Mouse (Mus musculus) bone marrow macrophage, adult 2 months (primary cell): ENCODE measurements around the gene Wbp2. TPM values are rescaled to one million over a fixed set of nuclear protein-coding genes. Genes with fewer than 3 reads are reported as not detected.

Source experiments
- H3K27ac ChIP-seq: 2 replicates; pipeline ENCODE4 v1.5.1; 2012; ENCODE audit warnings: low read depth, low read length; ENCODE audit not compliant: insufficient read depth
- H3K4me1 ChIP-seq: 2 replicates; pipeline ENCODE4 v1.6.1; 2012; ENCODE audit warnings: low read length; ENCODE audit not compliant: control insufficient read depth, insufficient read depth
- H3K4me3 ChIP-seq: 2 replicates; pipeline ENCODE4 v1.5.1; 2012; ENCODE audit warnings: mild to moderate bottlenecking, low read length, moderate library complexity; ENCODE audit not compliant: insufficient read depth
- CTCF ChIP-seq: IDR thresholded peaks from 2 replicates; pipeline ENCODE4 v1.5.1; 2012; ENCODE audit warnings: low read depth, mild to moderate bottlenecking, low read length, moderate library complexity
- POLR2A ChIP-seq: IDR thresholded peaks from 2 replicates; pipeline ENCODE4 v1.6.1; 2012; ENCODE audit warnings: mild to moderate bottlenecking, low read depth, low read length, borderline replicate concordance
- polyA plus RNA-seq: library from polyadenylated mRNA; stranded (reverse); fragments of >200 nt; gene quantifications from 2 replicates; pipeline ENCODE4 v1.2.4, GENCODE M21; 2012; ENCODE audit not compliant: missing spikeins, insufficient read depth, insufficient read length

Wbp2 gene
- polyA plus RNA-seq, 1 experiment, result 155 TPM

- H3K4me1 ChIP-seq, result peaks cover 34% of the 10 kb centered on the region
- no peak overlapping the region for H3K4me3 ChIP-seq
- no peak overlapping the region for H3K27ac ChIP-seq
- TF ChIP-seq POLR2A (no peak), CTCF (no peak)
These were observed 4.8 kb upstream of the Wbp2 start for GRCm38 (mm10) chr11:116091591-116091990.

- Histone ChIP-seq H3K4me1 (peaks cover 36% of the 10 kb centered on the region), H3K27ac (no peak overlapping the region), H3K4me3 (no peak overlapping the region)
- TF ChIP-seq POLR2A (no peak), CTCF (no peak)
These were observed 2.8 kb upstream of the Wbp2 start for GRCm38 (mm10) chr11:116089545-116089944.

- Histone ChIP-seq H3K27ac (no peak overlapping the region), H3K4me3 (no peak overlapping the region), H3K4me1 (peaks cover 32% of the 10 kb centered on the region)
- TF ChIP-seq CTCF (no peak), POLR2A (no peak)
These were observed 2.1 kb upstream of the Wbp2 start for GRCm38 (mm10) chr11:116088741-116089394.

- Histone ChIP-seq H3K27ac (no peak overlapping the region), H3K4me1 (peaks cover 26% of the 10 kb centered on the region), H3K4me3 (no peak overlapping the region)
- TF ChIP-seq CTCF, result no peak
- no peak for TF ChIP-seq POLR2A
These were observed 1.4 kb upstream of the Wbp2 start for GRCm38 (mm10) chr11:116088188-116088587.

- TF ChIP-seq POLR2A (no peak), CTCF (peak; percentile 72)
- H3K4me1 ChIP-seq, result peaks cover 26% of the 10 kb centered on the region
These were observed 667 bp upstream of the Wbp2 start for GRCm38 (mm10) chr11:116087194-116088130.

GRCm38 (mm10) chr11:116084166-116084565 lies 2.6 kb downstream of the Wbp2 start:
- TF ChIP-seq POLR2A, result no peak
- no peak for TF ChIP-seq CTCF

More at GRCm38 (mm10) chr11:116087194-116088130, 667 bp upstream of the Wbp2 start:
- Histone ChIP-seq H3K4me3 (peak overlapping the region; percentile 62), H3K27ac (peak overlapping the region; percentile 79)

GRCm38 (mm10) chr11:116083096-116083672 lies 3.6 kb downstream of the Wbp2 start:
- H3K27ac ChIP-seq, result no peak overlapping the region
- TF ChIP-seq CTCF (no peak), POLR2A (no peak)
- peaks cover 21% of the 10 kb centered on the region for H3K4me1 ChIP-seq

More at GRCm38 (mm10) chr11:116084166-116084565, 2.6 kb downstream of the Wbp2 start:
- H3K27ac ChIP-seq, result no peak overlapping the region
- no peak overlapping the region for H3K4me3 ChIP-seq
- H3K4me1 ChIP-seq, result peaks cover 26% of the 10 kb centered on the region

GRCm38 (mm10) chr11:116081081-116081480 lies 5.7 kb downstream of the Wbp2 start:
- TF ChIP-seq POLR2A (no peak), CTCF (peak; percentile 41; the same call in 1 of the 2 replicates)
- H3K4me1 ChIP-seq, result peaks cover 17% of the 10 kb centered on the region
- H3K27ac ChIP-seq, result no peak overlapping the region
- H3K4me3 ChIP-seq, result no peak overlapping the region

More at GRCm38 (mm10) chr11:116083096-116083672, 3.6 kb downstream of the Wbp2 start:
- no peak overlapping the region for H3K4me3 ChIP-seq

- TF ChIP-seq CTCF (no peak), POLR2A (no peak)
- peaks cover 2% of the 10 kb centered on the region; the same call in 1 of the 2 replicates for H3K4me1 ChIP-seq
- H3K27ac ChIP-seq, result no peak overlapping the region
- H3K4me3 ChIP-seq, result no peak overlapping the region
These were observed 7.3 kb downstream of the Wbp2 start for GRCm38 (mm10) chr11:116079511-116079910.
